Mouse (Mus musculus): ENCODE measurements at regions not wholly inside any gene's neighbourhood (a gene's known extent, or its start where the extent isn't known, plus 50 kb on each side); places are given as distances from the start of the nearest gene placed in this dataset.

DNA sequence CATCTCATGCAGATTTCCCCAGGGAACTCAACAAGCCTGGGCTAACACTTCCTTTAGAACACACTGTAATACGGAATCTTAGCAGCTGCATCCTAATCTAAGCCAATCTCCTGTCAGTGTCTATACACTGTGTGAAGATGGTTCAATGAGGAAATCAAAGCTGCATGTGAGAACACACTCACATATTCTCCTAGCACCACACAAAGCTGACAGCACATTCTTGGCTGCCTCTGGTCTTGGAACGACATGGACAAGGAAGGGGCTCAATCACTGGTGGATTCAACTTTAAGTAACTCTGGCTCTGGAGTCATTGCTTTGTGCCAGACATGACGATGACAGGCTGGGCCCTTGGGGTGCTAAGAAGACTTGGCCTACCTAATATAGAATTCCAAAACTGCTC lies 96.2 kb downstream of the Qpct start:
- no peaks in the 10 kb centered on the region for H3K27me3 ChIP-seq (ENCODE audit: insufficient read depth, low read length)
- H3K36me3 ChIP-seq (ENCODE audit: insufficient read depth, low read length): no peaks in the 10 kb centered on the region
- TF ChIP-seq CTCF (conservative IDR thresholded peaks at IDR 0.05; ENCODE audit: low read length) (no peak), NANOG (IDR thresholded peaks at IDR 0.05; ENCODE audit: borderline replicate concordance, low read length) (no peak), POU5F1 (IDR thresholded peaks at IDR 0.05; ENCODE audit: borderline replicate concordance, low read length) (no peak)
- no peaks in the 10 kb centered on the region for H3K4me1 ChIP-seq (replicated peaks; ENCODE audit: low read depth, low read length)
- no peaks in the 10 kb centered on the region for H3K9me3 ChIP-seq (ENCODE audit: low read length)
- H3K4me3 ChIP-seq (replicated peaks; ENCODE audit: low read length): no peak overlapping the region

- H3K27me3 ChIP-seq (ENCODE audit: insufficient read depth, low read length): no peaks in the 10 kb centered on the region
Measured at GRCm38 (mm10) chr17:79144913-79145625, 93.4 kb downstream of the Qpct start.

DNA sequence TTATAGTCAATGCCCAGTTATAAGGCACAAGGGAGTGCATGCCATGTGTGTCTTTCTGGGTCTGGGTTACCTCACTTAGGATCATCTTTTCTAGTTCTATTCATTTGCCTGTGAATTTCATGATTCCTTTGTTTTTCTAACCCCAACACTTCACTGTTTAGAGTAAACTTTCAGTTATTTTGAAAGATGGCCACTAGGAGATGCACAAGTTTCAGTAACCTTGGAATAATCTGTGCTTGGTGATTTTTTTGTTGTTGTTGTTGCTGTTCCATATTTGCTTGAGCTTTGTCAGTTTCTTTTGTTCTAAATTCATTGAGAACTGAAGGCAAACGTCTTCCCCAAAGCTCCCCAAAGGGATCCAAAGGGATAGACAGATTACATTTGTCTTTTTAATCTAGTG lies 91.3 kb downstream of the Qpct start:
- Histone ChIP-seq H3K27me3 (ENCODE audit: insufficient read depth, low read length) (no peaks in the 10 kb centered on the region), H3K9me3 (ENCODE audit: low read length) (peaks cover 10% of the 10 kb centered on the region; the same call in 1 of the 2 replicates), H3K4me3 (replicated peaks; ENCODE audit: low read length) (no peak overlapping the region), H3K36me3 (ENCODE audit: insufficient read depth, low read length) (no peaks in the 10 kb centered on the region), H3K4me1 (replicated peaks; ENCODE audit: low read depth, low read length) (no peaks in the 10 kb centered on the region)
- no peak for TF ChIP-seq CTCF (conservative IDR thresholded peaks at IDR 0.05; ENCODE audit: low read length)
- no peak for TF ChIP-seq NANOG (IDR thresholded peaks at IDR 0.05; ENCODE audit: borderline replicate concordance, low read length)
- TF ChIP-seq POU5F1 (IDR thresholded peaks at IDR 0.05; ENCODE audit: borderline replicate concordance, low read length): no peak

More at GRCm38 (mm10) chr17:79144913-79145625, 93.4 kb downstream of the Qpct start:
- no peak overlapping the region for H3K4me3 ChIP-seq (replicated peaks; ENCODE audit: low read length)
- H3K4me1 ChIP-seq (replicated peaks; ENCODE audit: low read depth, low read length): no peaks in the 10 kb centered on the region
- peaks cover 6% of the 10 kb centered on the region; the same call in 1 of the 2 replicates for H3K9me3 ChIP-seq (ENCODE audit: low read length)
- TF ChIP-seq NANOG (IDR thresholded peaks at IDR 0.05; ENCODE audit: borderline replicate concordance, low read length): no peak
- TF ChIP-seq CTCF (conservative IDR thresholded peaks at IDR 0.05; ENCODE audit: low read length): no peak
- no peak for TF ChIP-seq POU5F1 (IDR thresholded peaks at IDR 0.05; ENCODE audit: borderline replicate concordance, low read length)
- H3K36me3 ChIP-seq (ENCODE audit: insufficient read depth, low read length): no peaks in the 10 kb centered on the region

Data from E14TG2a.4 (cell line).